Mouse (Mus musculus): ENCODE data around the gene Sox5. TPM values are rescaled to one million over a fixed set of nuclear protein-coding genes. Genes with fewer than 3 reads are reported as not detected.

Gene Sox5
- polyA plus RNA-seq, 1 experiment from 2014 or later, result 25.8 TPM

GRCm38 (mm10) chr6:144485578-144485977, 296.2 kb downstream of the Sox5 start:
- Histone ChIP-seq H3K4me3 (replicated peaks; ENCODE audit: low read length) (no peak overlapping the region), H3K9ac (ENCODE audit: low read length) (no peak overlapping the region), H3K4me1 (ENCODE audit: control insufficient read depth, insufficient read depth, low read length) (peaks cover 6% of the 10 kb centered on the region; the same call in 1 of the 2 replicates), H3K9me3 (replicated peaks; ENCODE audit: control insufficient read depth, low read length) (peaks cover 15% of the 10 kb centered on the region), H3K36me3 (ENCODE audit: control insufficient read depth, insufficient read depth, low read length) (no peaks in the 10 kb centered on the region), H3K27me3 (ENCODE audit: control insufficient read depth, insufficient read depth, low read length) (no peaks in the 10 kb centered on the region), H3K4me2 (ENCODE audit: low read depth, low read length) (no peak overlapping the region), H3K27ac (ENCODE audit: low read length) (no peak overlapping the region)
- 81% methylated on average over 6 of the region's 6 CpGs for WGBS
- no peak for ATAC-seq (ENCODE audit: insufficient read depth, low FRiP score)

DNA sequence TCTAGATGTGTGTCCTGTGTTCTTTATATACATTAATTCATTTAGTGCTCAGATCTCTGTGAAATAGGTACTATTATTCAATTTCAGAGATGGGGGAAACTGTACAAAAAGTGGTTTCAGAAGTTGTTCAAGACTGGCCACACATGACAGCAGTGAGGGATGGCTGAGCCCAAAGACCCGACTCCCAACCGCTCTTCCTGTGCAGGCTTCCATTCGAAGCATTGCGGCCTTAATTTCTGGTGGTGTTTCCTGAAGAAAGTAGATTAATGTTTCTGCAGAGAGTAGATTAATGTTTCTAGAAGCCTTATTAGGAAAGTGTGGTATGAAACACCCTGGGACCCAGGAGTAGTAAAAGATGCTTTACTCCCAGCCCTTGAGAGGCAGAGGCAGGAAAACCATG, 298.6 kb downstream of the Sox5 start:
- no peaks in the 10 kb centered on the region for H3K27me3 ChIP-seq (ENCODE audit: control insufficient read depth, insufficient read depth, low read length)
- no peak overlapping the region for H3K9ac ChIP-seq (ENCODE audit: low read length)
- no peaks in the 10 kb centered on the region for H3K36me3 ChIP-seq (ENCODE audit: control insufficient read depth, insufficient read depth, low read length)
- 78% methylated on average over 4 of the region's 4 CpGs for WGBS
- ATAC-seq (ENCODE audit: insufficient read depth, low FRiP score), result no peak
- H3K27ac ChIP-seq (ENCODE audit: low read length), result no peak overlapping the region
- no peak overlapping the region for H3K4me2 ChIP-seq (ENCODE audit: low read depth, low read length)
- no peak overlapping the region for H3K4me3 ChIP-seq (replicated peaks; ENCODE audit: low read length)
- H3K9me3 ChIP-seq (replicated peaks; ENCODE audit: control insufficient read depth, low read length), result peaks cover 15% of the 10 kb centered on the region
- peaks cover 6% of the 10 kb centered on the region; the same call in 1 of the 2 replicates for H3K4me1 ChIP-seq (ENCODE audit: control insufficient read depth, insufficient read depth, low read length)

DNA sequence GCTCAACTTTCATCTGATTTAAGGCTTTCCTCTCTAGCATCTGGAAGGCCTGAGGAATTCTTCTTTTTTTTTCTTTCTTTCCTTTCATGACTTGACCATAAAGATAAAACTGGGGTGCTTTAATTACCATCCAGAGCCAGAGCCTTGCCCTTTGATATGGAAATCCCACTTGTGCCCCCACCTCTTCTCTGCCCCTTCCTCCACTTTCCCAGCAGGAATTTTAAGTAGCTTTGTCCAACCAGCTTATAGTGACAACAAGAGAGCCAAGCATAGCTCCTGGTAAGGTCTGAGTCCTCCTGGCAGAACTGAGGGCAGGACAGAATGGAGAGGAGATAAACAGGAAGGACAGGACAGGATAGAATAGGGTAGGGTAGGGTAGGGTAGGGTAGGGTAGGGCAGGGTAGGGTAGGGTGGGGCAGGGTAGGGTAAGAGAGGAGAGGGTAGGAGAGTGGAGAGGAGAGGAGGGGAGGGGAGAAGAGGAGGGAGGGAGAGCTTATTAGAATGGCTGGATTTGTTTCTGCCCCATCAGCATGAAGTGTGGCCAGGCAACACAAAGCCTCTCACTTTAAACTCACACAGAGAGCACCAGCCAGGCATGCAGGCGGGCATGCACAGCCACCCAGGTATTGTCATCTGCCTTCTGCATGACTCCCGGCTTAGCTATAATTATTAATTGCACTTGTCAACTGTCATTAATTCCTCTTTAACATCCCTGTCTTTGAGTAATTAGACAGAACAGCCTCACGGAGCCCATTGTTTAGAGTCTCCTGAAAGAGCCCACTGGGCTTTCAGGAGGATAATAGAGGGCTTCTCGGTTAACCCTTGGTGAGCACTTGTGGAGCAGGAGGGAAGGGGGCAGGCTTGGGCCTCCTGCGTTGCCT, 300.9 kb downstream of the Sox5 start:
- H3K27ac ChIP-seq (ENCODE audit: low read length), result no peak overlapping the region
- no peak overlapping the region for H3K4me3 ChIP-seq (replicated peaks; ENCODE audit: low read length)
- ATAC-seq (ENCODE audit: insufficient read depth, low FRiP score), result no peak
- no peaks in the 10 kb centered on the region for H3K9me3 ChIP-seq (replicated peaks; ENCODE audit: control insufficient read depth, low read length)
- 32% methylated on average over 5 of the region's 5 CpGs for WGBS
- no peaks in the 10 kb centered on the region for H3K27me3 ChIP-seq (ENCODE audit: control insufficient read depth, insufficient read depth, low read length)
- H3K4me2 ChIP-seq (ENCODE audit: low read depth, low read length), result no peak overlapping the region
- H3K36me3 ChIP-seq (ENCODE audit: control insufficient read depth, insufficient read depth, low read length), result no peaks in the 10 kb centered on the region
- H3K9ac ChIP-seq (ENCODE audit: low read length), result no peak overlapping the region
- peaks cover 6% of the 10 kb centered on the region; the same call in 1 of the 2 replicates for H3K4me1 ChIP-seq (ENCODE audit: control insufficient read depth, insufficient read depth, low read length)

GRCm38 (mm10) chr6:144479861-144480260, 301.9 kb downstream of the Sox5 start:
- H3K9me3 ChIP-seq (replicated peaks; ENCODE audit: control insufficient read depth, low read length), result no peaks in the 10 kb centered on the region
- H3K4me3 ChIP-seq (replicated peaks; ENCODE audit: low read length), result no peak overlapping the region
- 62% methylated on average over 4 of the region's 4 CpGs for WGBS
- no peak overlapping the region for H3K4me2 ChIP-seq (ENCODE audit: low read depth, low read length)
- H3K27me3 ChIP-seq (ENCODE audit: control insufficient read depth, insufficient read depth, low read length), result no peaks in the 10 kb centered on the region
- no peak overlapping the region for H3K9ac ChIP-seq (ENCODE audit: low read length)
- no peak for ATAC-seq (ENCODE audit: insufficient read depth, low FRiP score)
- H3K36me3 ChIP-seq (ENCODE audit: control insufficient read depth, insufficient read depth, low read length), result no peaks in the 10 kb centered on the region
- H3K27ac ChIP-seq (ENCODE audit: low read length), result no peak overlapping the region
- peaks cover 6% of the 10 kb centered on the region; the same call in 1 of the 2 replicates for H3K4me1 ChIP-seq (ENCODE audit: control insufficient read depth, insufficient read depth, low read length)

DNA sequence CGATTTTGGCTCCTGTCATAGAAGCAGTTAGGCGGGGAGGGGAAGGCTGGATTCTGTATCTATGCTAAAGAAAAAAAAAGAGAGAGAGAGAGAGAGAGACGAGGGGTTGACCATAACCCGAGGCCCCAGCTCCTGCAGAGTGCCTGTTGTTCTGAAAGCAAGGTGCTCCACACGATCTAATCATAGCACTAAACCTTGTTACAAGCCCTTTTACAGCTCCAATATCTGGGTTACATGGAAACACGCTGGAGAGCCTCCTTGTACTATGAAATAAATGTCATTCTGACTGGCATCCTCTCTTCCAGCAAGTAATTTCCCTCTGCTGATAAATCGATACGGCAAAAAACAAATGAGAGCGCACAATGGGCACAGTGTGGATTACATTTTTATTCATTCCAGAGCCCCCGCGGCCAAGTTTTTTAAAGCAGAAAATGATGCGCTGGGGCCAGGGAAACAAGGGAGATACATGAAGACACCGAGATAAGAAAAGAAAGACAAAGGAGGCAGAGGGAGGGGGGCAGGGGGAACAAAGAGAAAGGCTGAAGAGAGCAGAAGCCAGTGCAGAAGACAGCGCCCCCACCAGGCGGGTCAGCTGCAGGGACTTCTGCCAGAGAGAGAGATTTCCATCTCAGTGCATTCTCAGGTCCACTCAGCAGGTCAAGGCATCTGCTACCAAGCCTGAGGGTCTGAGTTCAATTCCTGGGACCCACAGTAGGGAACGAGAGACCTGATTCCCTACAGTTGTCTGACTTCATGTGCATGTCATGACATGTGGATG, 304.3 kb downstream of the Sox5 start:
- H3K4me1 ChIP-seq (ENCODE audit: control insufficient read depth, insufficient read depth, low read length), result peaks cover 3% of the 10 kb centered on the region; the same call in 1 of the 2 replicates
- no peak overlapping the region for H3K9ac ChIP-seq (ENCODE audit: low read length)
- ATAC-seq (ENCODE audit: insufficient read depth, low FRiP score), result no peak
- H3K4me3 ChIP-seq (replicated peaks; ENCODE audit: low read length), result no peak overlapping the region
- H3K9me3 ChIP-seq (replicated peaks; ENCODE audit: control insufficient read depth, low read length), result no peaks in the 10 kb centered on the region
- H3K4me2 ChIP-seq (ENCODE audit: low read depth, low read length), result no peak overlapping the region
- WGBS, result 70% methylated on average over 16 of the region's 16 CpGs
- no peaks in the 10 kb centered on the region for H3K27me3 ChIP-seq (ENCODE audit: control insufficient read depth, insufficient read depth, low read length)
- no peak overlapping the region for H3K27ac ChIP-seq (ENCODE audit: low read length)
- H3K36me3 ChIP-seq (ENCODE audit: control insufficient read depth, insufficient read depth, low read length), result no peaks in the 10 kb centered on the region

DNA sequence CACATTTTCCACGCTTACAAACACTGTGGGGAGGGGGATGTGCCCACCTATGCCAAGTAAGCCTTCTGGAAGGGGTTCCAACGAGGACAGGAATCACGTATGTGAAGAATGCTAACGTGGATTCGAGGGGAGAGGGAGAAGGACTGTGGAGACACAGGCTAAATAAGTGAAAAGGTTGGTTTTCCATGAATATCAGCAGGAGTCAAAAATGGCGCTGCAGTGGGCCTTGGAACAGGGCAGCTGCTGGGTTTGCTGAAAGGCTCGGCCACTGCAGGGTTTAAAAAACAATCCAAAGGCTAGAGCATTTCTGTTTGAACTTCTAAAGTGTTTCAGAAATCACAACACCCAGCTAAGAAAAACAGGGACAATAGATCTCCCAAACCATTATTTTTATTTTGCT, 308.3 kb downstream of the Sox5 start:
- 85% methylated on average over 7 of the region's 7 CpGs for WGBS
- ATAC-seq (ENCODE audit: insufficient read depth, low FRiP score), result no peak
- no peaks in the 10 kb centered on the region for H3K27me3 ChIP-seq (ENCODE audit: control insufficient read depth, insufficient read depth, low read length)
- H3K4me1 ChIP-seq (ENCODE audit: control insufficient read depth, insufficient read depth, low read length), result no peaks in the 10 kb centered on the region
- no peak overlapping the region for H3K4me3 ChIP-seq (replicated peaks; ENCODE audit: low read length)
- H3K27ac ChIP-seq (ENCODE audit: low read length), result no peak overlapping the region
- H3K9ac ChIP-seq (ENCODE audit: low read length), result no peak overlapping the region
- H3K9me3 ChIP-seq (replicated peaks; ENCODE audit: control insufficient read depth, low read length), result no peaks in the 10 kb centered on the region
- H3K36me3 ChIP-seq (ENCODE audit: control insufficient read depth, insufficient read depth, low read length), result no peaks in the 10 kb centered on the region
- H3K4me2 ChIP-seq (ENCODE audit: low read depth, low read length), result no peak overlapping the region

- Histone ChIP-seq H3K4me2 (ENCODE audit: low read depth, low read length) (no peak overlapping the region), H3K27me3 (ENCODE audit: control insufficient read depth, insufficient read depth, low read length) (no peaks in the 10 kb centered on the region), H3K36me3 (ENCODE audit: control insufficient read depth, insufficient read depth, low read length) (no peaks in the 10 kb centered on the region), H3K4me1 (ENCODE audit: control insufficient read depth, insufficient read depth, low read length) (no peaks in the 10 kb centered on the region), H3K4me3 (replicated peaks; ENCODE audit: low read length) (no peak overlapping the region), H3K9me3 (replicated peaks; ENCODE audit: control insufficient read depth, low read length) (no peaks in the 10 kb centered on the region), H3K27ac (ENCODE audit: low read length) (no peak overlapping the region), H3K9ac (ENCODE audit: low read length) (no peak overlapping the region)
- 46% methylated on average over 14 of the region's 14 CpGs for WGBS
- no peak for ATAC-seq (ENCODE audit: insufficient read depth, low FRiP score)
Measured at GRCm38 (mm10) chr6:144472089-144472900, 309.5 kb downstream of the Sox5 start.

DNA sequence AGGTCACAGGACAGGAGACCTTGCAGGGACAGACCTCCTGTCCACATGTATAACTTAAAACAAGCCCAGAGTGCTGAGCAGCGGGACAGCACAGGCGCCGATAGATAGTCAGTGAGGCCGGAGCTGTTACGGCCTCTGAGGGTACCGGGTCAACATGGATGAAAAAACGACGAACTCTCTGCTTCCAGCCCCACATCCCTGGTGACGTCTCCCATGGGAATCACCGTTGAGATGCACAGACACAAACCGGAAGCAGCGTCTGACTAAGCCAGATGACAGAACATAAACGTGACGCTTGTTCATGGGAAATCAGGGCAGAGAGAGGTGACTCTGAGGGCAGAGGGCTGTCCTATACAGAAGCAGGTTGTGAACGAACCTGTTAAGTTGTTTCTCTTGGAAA, 315.1 kb downstream of the Sox5 start:
- no peaks in the 10 kb centered on the region for H3K4me1 ChIP-seq (ENCODE audit: control insufficient read depth, insufficient read depth, low read length)
- no peak overlapping the region for H3K9ac ChIP-seq (ENCODE audit: low read length)
- H3K36me3 ChIP-seq (ENCODE audit: control insufficient read depth, insufficient read depth, low read length), result no peaks in the 10 kb centered on the region
- H3K9me3 ChIP-seq (replicated peaks; ENCODE audit: control insufficient read depth, low read length), result no peaks in the 10 kb centered on the region
- WGBS, result 62% methylated on average over 15 of the region's 15 CpGs
- H3K4me2 ChIP-seq (ENCODE audit: low read depth, low read length), result no peak overlapping the region
- no peak overlapping the region for H3K27ac ChIP-seq (ENCODE audit: low read length)
- H3K27me3 ChIP-seq (ENCODE audit: control insufficient read depth, insufficient read depth, low read length), result no peaks in the 10 kb centered on the region
- no peak overlapping the region for H3K4me3 ChIP-seq (replicated peaks; ENCODE audit: low read length)
- no peak for ATAC-seq (ENCODE audit: insufficient read depth, low FRiP score)

All from stomach, embryonic 16.5 days (tissue).